Mouse (Mus musculus): ENCODE data around the gene Adamts9. TPM values are rescaled to one million over a fixed set of nuclear protein-coding genes. Genes with fewer than 3 reads are reported as not detected.

The Adamts9 gene
- total RNA-seq, 1 experiment from 2014 or later = not detected

DNA sequence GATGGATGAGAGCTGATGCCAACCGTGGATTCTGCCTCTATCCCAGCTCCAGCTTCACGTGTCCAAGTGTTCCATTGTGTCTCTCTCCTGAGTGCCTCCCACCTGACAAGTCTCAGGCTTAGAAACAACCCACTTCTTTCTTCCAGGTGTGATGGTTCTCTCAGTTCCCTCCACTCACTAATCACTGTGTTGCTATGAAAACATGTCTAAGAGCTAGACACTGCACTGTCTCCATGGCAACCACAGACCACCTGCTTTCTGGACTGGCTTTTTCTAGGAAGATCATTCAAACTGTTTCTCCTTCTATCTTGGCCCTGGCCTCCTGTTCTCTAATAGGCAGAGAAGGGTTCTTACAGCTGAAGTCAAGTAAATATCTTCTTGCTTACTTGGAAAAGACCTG, 190.6 kb downstream of the Adamts9 start:
- ATAC-seq (replicated peaks; ENCODE audit: low read depth, poor library complexity, severe bottlenecking) = no peak

DNA sequence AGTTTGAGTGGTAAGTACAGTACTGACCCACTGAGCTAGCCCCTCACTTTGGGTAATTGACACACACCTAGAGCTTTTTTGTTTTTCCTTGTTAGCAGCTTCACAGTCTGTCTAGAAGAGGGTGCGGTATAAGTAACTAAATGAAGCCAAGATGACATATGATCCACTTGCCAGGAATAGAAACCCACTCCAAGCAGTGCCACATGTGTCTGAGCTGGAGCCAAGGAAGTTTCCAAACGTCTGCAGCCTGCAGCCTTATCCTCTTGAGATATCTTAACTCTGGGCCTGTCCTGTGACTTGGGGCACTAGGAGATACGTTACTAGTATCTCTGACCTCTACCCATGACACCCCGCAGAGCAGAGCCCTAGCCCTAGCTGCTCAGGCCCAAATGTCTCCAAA, 193.9 kb downstream of the Adamts9 start:
- no peak for ATAC-seq (replicated peaks; ENCODE audit: low read depth, poor library complexity, severe bottlenecking)

DNA sequence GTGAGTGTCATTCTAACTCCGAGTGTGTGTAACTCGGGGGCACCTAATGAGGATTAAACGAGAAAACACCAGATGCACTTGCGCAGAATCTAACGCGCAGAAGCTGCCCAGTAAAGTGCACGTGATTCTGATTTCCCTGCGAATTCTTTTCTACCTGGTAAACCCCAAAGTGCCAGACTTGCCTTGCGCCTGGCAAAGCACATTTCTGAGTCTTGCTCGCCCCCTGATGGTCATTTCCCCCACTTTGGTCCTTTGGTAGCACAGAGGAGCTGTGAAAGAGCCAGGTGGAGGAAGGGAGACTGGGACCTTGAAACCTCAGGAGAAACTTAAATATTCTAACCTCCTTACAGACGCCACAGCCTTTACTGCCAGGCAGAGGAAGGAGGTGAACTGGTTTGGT, 199.7 kb downstream of the Adamts9 start:
- no peak for ATAC-seq (replicated peaks; ENCODE audit: low read depth, poor library complexity, severe bottlenecking)

DNA sequence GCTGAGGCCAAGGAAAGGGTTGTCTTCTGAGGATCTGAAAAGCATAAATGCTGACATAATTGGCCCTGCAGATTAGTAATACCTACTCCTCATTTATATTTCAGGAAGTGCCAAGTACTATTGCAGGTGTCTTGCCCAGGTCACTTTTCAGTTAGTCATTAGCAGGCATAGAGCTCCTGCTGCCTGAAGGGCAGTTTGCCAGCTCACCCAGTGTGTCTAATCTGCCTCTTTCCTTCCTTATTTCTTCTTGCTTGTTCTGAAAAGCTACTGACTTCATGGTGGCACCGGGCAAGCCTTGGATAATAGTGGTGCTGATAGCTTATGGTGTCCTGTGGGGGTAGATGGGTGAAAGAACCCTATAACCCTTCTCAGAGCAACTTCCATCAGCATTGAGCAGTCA, 206.2 kb downstream of the Adamts9 start:
- no peak for ATAC-seq (replicated peaks; ENCODE audit: low read depth, poor library complexity, severe bottlenecking)

DNA sequence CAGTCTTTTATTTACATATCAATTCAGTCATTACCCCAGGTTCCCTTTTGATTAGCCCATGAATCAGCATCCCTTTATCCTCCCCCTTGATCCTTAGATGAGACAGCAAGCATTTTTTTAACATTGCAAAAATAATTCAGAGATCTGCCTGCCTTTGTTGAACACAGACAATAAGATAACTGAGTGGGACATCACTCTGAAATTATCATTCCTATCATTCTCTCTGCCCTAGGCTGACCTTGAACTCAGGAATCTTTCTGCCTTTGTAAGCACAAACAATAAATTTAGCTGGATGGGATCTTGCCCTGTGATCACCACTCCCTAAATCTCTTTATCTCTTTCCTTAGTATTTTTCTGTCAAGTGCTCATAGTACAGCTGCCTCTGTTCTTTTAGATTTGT, 209.6 kb downstream of the Adamts9 start:
- ATAC-seq (replicated peaks; ENCODE audit: low read depth, poor library complexity, severe bottlenecking) = no peak

DNA sequence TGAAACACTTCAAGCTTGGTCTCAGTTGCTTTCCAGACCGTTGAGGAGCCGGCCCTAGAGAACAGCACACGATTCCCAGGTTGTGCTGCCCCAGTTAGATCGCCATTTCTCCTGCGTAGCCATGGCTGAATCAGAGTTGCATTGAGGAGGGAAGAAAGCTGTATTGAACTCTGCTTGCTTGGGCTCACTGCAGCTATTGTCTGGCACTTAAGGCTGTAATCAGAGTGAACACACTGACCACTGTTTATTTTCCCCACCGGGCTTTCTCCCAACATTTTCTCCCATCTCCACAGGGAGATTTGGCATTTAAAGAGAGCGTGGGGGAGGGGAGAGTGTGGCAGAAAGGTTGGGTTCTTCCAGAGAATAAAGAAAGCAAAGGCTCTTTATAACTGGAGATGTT, 214.8 kb downstream of the Adamts9 start:
- ATAC-seq (replicated peaks; ENCODE audit: low read depth, poor library complexity, severe bottlenecking) = no peak

DNA sequence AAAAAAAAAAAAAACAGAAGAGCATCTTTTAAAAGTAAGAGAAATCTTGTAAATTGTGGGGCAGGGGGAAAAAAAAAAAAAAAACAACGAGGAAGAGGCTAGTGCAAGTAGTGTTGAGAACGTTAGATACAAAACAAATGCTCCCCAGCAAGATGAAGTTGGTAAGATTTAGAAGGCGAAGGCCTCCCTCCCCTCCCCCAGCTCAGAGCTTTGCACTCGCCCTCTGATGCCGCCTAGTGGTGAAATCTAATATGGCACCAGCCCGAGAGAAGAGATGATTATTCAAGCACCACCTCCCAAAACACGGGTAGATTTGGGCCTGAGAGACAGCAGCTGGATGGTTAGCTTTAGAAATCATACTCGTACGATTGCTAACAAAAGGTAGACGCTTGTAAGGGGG, 215.2 kb downstream of the Adamts9 start:
- ATAC-seq (replicated peaks; ENCODE audit: low read depth, poor library complexity, severe bottlenecking) = peak; percentile 84

DNA sequence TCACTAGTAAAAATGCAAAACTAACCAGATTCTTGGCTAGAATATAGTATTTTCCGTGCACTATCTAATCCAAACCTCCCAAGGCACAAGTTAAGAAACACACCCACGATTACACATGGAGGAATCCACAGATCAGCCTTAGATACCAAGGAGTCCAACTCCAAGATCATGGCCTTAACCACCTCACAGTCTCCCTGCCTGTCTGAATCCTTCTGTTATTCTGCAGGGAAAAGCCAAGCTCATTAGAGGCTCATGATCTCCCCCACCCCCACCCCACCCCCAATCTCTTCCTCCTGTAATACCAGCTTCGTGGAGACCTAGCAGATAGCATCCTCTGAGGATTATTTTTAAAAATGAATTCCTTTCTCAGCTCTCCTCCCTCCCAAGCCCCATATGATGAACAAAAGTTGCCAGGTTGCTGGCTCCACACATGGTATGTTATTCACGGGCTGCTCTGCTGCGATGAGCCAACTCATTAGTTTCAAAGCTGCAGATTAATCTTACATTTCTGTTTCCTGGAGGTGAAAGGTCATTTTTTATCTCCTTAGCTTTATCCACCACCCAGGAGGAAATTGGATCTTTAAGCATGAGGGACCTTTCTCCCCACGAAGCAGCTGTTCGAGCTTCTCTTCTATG, 215.8 kb downstream of the Adamts9 start:
- no peak for ATAC-seq (replicated peaks; ENCODE audit: low read depth, poor library complexity, severe bottlenecking)

DNA sequence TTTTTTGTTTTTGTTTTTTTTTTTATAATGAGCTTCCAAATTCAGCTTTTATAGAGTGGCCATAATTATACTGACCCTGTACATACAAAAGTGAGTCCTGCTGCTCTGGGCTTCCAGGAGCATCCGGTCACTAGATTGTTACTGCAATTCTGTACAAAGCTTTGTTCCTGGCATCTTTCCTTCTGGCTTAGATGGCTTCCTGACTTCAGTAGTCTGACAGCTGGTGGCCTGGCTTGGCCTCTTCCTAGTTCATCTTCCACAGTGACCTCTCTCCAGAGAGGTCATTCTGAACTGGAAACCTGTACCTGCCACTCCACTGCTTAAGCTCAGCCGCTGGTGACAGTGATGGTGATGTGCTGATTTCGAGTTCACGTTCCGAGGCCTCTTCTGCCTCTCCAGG, 217.2 kb downstream of the Adamts9 start:
- no peak for ATAC-seq (replicated peaks; ENCODE audit: low read depth, poor library complexity, severe bottlenecking)

DNA sequence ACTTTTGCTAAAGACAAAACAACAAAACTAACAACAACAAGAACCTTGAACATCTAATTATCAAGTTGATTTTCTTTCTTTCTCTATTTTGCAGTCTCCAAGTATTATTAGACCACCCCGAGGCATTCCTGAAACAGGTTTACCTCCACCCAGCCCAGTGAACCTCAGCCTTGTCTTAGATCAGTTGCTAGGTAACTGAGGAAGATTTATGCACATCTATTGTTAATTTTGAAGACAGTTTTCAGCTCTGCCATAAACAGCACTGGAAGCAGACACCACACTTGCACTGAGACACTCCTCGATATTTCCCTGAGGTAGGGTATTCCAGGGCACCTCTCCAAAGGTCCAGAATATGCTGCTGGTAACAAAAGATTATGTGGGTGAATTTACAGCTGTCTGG, 218.9 kb downstream of the Adamts9 start:
- no peak for ATAC-seq (replicated peaks; ENCODE audit: low read depth, poor library complexity, severe bottlenecking)

Other genes with a start within 250 kb of the Adamts9 start
- not detected in 2 replicates for gene Prickle2, start 237.3 kb downstream of the Adamts9 start, total RNA-seq (2017)
- not detected in 2 replicates for gene A730049H05Rik, start 127.0 kb downstream of the Adamts9 start, total RNA-seq (2017)
- gene Gm15737, start 74.1 kb downstream of the Adamts9 start, total RNA-seq (2017) = not detected in 2 replicates